ENCODE assay signal across 18 mouse cellular contexts in genomic region chr12:5955564-5955963, GRCm38 (mm10).
A peak's percentile ranks its signal among the peaks of the same experiment; 100 is the strongest.
DNase-seq lines count a peak whose midpoint lies in the region; ATAC-seq and TF ChIP-seq lines count a peak whose summit lies in the region.
"Had no signal": no experiment of that assay in that cellular context is flagged by ENCODE, and none has a peak within 500 bp of the region (broad histone marks: within the 10 kb centered on the region; RNA-seq: fewer than 3 reads in every experiment).

No protein-coding gene starts in this region.

- no peak overlapping the region for H3K9ac ChIP-seq in kidney, embryonic 14.5 days (ENCODE audit: low read depth, low read length)
- H3K9ac ChIP-seq in lung, postnatal 0 days (replicated peaks; ENCODE audit: low read depth): no peak overlapping the region
- H3K9ac ChIP-seq: embryonic facial prominence, embryonic 12.5 days; forebrain, embryonic 12.5 days; forebrain, postnatal 0 days; heart, embryonic 13.5 days; hindbrain, embryonic 15.5 days had no signal

- WGBS in kidney, embryonic 14.5 days: 59% methylated on average over 5 of the region's 5 CpGs
- WGBS in lung, postnatal 0 days: 68% methylated on average over 5 of the region's 5 CpGs

- DNase-seq in forelimb bud, embryonic 11.5 days (ENCODE audit: low read depth, low spot score): peak; percentile 1
- DNase-seq in kidney, postnatal 10 days: peak; percentile 20
- no peak for DNase-seq in lung, postnatal 0 days (ENCODE audit: low spot score)
- no peak for DNase-seq in ovary, adult 18-20 months (ENCODE audit: low spot score)
- DNase-seq in layer of hippocampus, postnatal 14 days (ENCODE audit: low spot score in 2 of 2): no peak
- DNase-seq: cerebellum, adult 11 months; cerebellum, adult 8-10 months; cerebellum, postnatal 14 days; embryo, embryonic 11 days; forebrain, postnatal 0 days; gastrocnemius, adult 2 months; gastrocnemius, postnatal 25 days; heart, postnatal 36 days had no signal

- no peaks in the 10 kb centered on the region for H3K4me1 ChIP-seq in kidney, embryonic 14.5 days (ENCODE audit: control insufficient read depth, insufficient read depth, low read length)
- H3K4me1 ChIP-seq in lung, postnatal 0 days (ENCODE audit: insufficient read depth, low read depth, low read length): no peaks in the 10 kb centered on the region
- H3K4me1 ChIP-seq: embryonic facial prominence, embryonic 12.5 days; forebrain, embryonic 12.5 days; heart, embryonic 13.5 days; hindbrain, embryonic 15.5 days had no signal

- no peaks in the 10 kb centered on the region for H3K36me3 ChIP-seq in kidney, embryonic 14.5 days (ENCODE audit: control insufficient read depth, insufficient read depth, low read length)
- no peaks in the 10 kb centered on the region for H3K36me3 ChIP-seq in lung, postnatal 0 days (ENCODE audit: insufficient read depth, low read length)
- H3K36me3 ChIP-seq: embryonic facial prominence, embryonic 12.5 days; forebrain, embryonic 12.5 days; heart, embryonic 13.5 days; hindbrain, embryonic 15.5 days had no signal

- no peaks in the 10 kb centered on the region for H3K9me3 ChIP-seq in kidney, embryonic 14.5 days (ENCODE audit: control insufficient read depth, low read length)
- H3K9me3 ChIP-seq in lung, postnatal 0 days (ENCODE audit: low read length): no peaks in the 10 kb centered on the region
- H3K9me3 ChIP-seq: embryonic facial prominence, embryonic 12.5 days; forebrain, embryonic 12.5 days; heart, embryonic 13.5 days; hindbrain, embryonic 15.5 days had no signal

- no peak overlapping the region for H3K4me3 ChIP-seq in kidney, embryonic 14.5 days (ENCODE audit: low read length)
- no peak overlapping the region for H3K4me3 ChIP-seq in lung, postnatal 0 days (ENCODE audit: low read depth, low read length)
- H3K4me3 ChIP-seq: embryonic facial prominence, embryonic 12.5 days; forebrain, embryonic 12.5 days; gastrocnemius, adult 2 months; heart, embryonic 13.5 days; hindbrain, embryonic 15.5 days had no signal

- ATAC-seq in kidney, embryonic 14.5 days (ENCODE audit: low FRiP score, low TSS enrichment): peak; percentile 87; the same call in 1 of the 2 replicates
- ATAC-seq in lung, postnatal 0 days: no peak
- ATAC-seq: forebrain, postnatal 0 days had no signal

- H3K4me2 ChIP-seq in kidney, embryonic 14.5 days (replicated peaks; ENCODE audit: low read depth, low read length): no peak overlapping the region
- H3K4me2 ChIP-seq in lung, postnatal 0 days (replicated peaks; ENCODE audit: low read depth, low read length): no peak overlapping the region
- H3K4me2 ChIP-seq: embryonic facial prominence, embryonic 12.5 days; forebrain, embryonic 12.5 days; heart, embryonic 13.5 days; hindbrain, embryonic 15.5 days had no signal

- TF ChIP-seq CTCF in lung, postnatal 0 days (IDR thresholded peaks at IDR 0.05): no peak

- no peak overlapping the region for H3K27ac ChIP-seq in kidney, embryonic 14.5 days (ENCODE audit: low read depth, low read length)
- no peak overlapping the region for H3K27ac ChIP-seq in lung, postnatal 0 days (ENCODE audit: low read length)
- H3K27ac ChIP-seq: embryonic facial prominence, embryonic 12.5 days; forebrain, embryonic 12.5 days; gastrocnemius, adult 2 months; heart, embryonic 13.5 days; hindbrain, embryonic 15.5 days had no signal

- no peak for TF ChIP-seq EP300 in lung, postnatal 0 days (IDR thresholded peaks at IDR 0.05)

- no peaks in the 10 kb centered on the region for H3K27me3 ChIP-seq in kidney, embryonic 14.5 days (ENCODE audit: control insufficient read depth, insufficient read depth, low read length)
- no peaks in the 10 kb centered on the region for H3K27me3 ChIP-seq in lung, postnatal 0 days (replicated peaks; ENCODE audit: insufficient read depth, low read length)
- H3K27me3 ChIP-seq: embryonic facial prominence, embryonic 12.5 days; forebrain, embryonic 12.5 days; heart, embryonic 13.5 days; hindbrain, embryonic 15.5 days had no signal

Comparison
In these comparisons a context has a peak if more than half of its experiments do, and no peak if none do; other contexts are left out.
1. DNase-seq: peak in forelimb bud, embryonic 11.5 days (single experiment) and kidney, postnatal 10 days (single experiment); none in lung, postnatal 0 days (single experiment), ovary, adult 18-20 months (single experiment) and layer of hippocampus, postnatal 14 days (0 of 2).